Mouse (Mus musculus): ENCODE data around the gene Bpifa3. TPM values are rescaled to one million over a fixed set of nuclear protein-coding genes. Genes with fewer than 3 reads are reported as not detected.

The Bpifa3 gene
- polyA plus RNA-seq, 1 experiment from 2014 or later, result not detected

Other genes with a start within 250 kb of the Bpifa3 start
- not detected in 2 replicates for gene Bpifb6, start 229.9 kb upstream of the Bpifa3 start, polyA plus RNA-seq (2014; fragmentation: Nextera tagmentation; extraction: Ambion mirVana)
- not detected in 2 replicates for gene Bpifb3, start 212.1 kb upstream of the Bpifa3 start, polyA plus RNA-seq (2014; fragmentation: Nextera tagmentation; extraction: Ambion mirVana)
- not detected in 2 replicates for gene Bpifb4, start 192.1 kb upstream of the Bpifa3 start, polyA plus RNA-seq (2014; fragmentation: Nextera tagmentation; extraction: Ambion mirVana)
- not detected in 2 replicates for gene Bpifa6, start 155.4 kb upstream of the Bpifa3 start, polyA plus RNA-seq (2014; fragmentation: Nextera tagmentation; extraction: Ambion mirVana)
- gene Bpifa2, start 122.1 kb upstream of the Bpifa3 start, polyA plus RNA-seq (2014; fragmentation: Nextera tagmentation; extraction: Ambion mirVana), result not detected in 2 replicates
- not detected in 2 replicates for gene Bpifa1, start 12.5 kb downstream of the Bpifa3 start, polyA plus RNA-seq (2014; fragmentation: Nextera tagmentation; extraction: Ambion mirVana)
- not detected in 2 replicates for gene Bpifa5, start 32.3 kb downstream of the Bpifa3 start, polyA plus RNA-seq (2014; fragmentation: Nextera tagmentation; extraction: Ambion mirVana)
- gene Bpifb1, start 60.5 kb downstream of the Bpifa3 start, polyA plus RNA-seq (2014; fragmentation: Nextera tagmentation; extraction: Ambion mirVana), result 148 and 184 TPM in 2 replicates
- gene Bpifb5, start 93.4 kb downstream of the Bpifa3 start, polyA plus RNA-seq (2014; fragmentation: Nextera tagmentation; extraction: Ambion mirVana), result 0.45 and 1.0 TPM in 2 replicates
- not detected in 2 replicates for gene Bpifb9a, start 127.5 kb downstream of the Bpifa3 start, polyA plus RNA-seq (2014; fragmentation: Nextera tagmentation; extraction: Ambion mirVana)
- gene Bpifb9b, start 176.9 kb downstream of the Bpifa3 start, polyA plus RNA-seq (2014; fragmentation: Nextera tagmentation; extraction: Ambion mirVana), result not detected in 2 replicates
- gene Cdk5rap1, start 242.7 kb downstream of the Bpifa3 start, polyA plus RNA-seq (2014; fragmentation: Nextera tagmentation; extraction: Ambion mirVana), result 12.2 and 15.8 TPM in 2 replicates